Mouse (Mus musculus) kidney, embryonic 16.5 days (tissue): ENCODE measurements around the gene Trpc2. TPM values are rescaled to one million over a fixed set of nuclear protein-coding genes. Genes with fewer than 3 reads are reported as not detected.

Source experiments
- ATAC-seq: fragments of 200-750 bp; cut with Nextera tagmentation; 2 replicates; pipeline ENCODE4 v1.8.0; 2017; ENCODE audit warnings: moderate TSS enrichment; ENCODE audit not compliant: low FRiP score, low TSS enrichment
- H3K27ac ChIP-seq: fragments of 300-500 bp; sonication (generic); 2 replicates; pipeline ENCODE4 v1.5.1; 2014; ENCODE audit warnings: low read length
- H3K27me3 ChIP-seq: fragments of 300-500 bp; sonication (generic); 2 replicates; pipeline ENCODE4 v1.6.1; 2014; ENCODE audit warnings: low read length, control low read depth, mixed read lengths; ENCODE audit not compliant: insufficient read depth
- H3K36me3 ChIP-seq: fragments of 300-500 bp; sonication (generic); 2 replicates; pipeline ENCODE4 v1.6.1; 2014; ENCODE audit warnings: low read length, control low read depth, mixed read lengths; ENCODE audit not compliant: insufficient read depth
- H3K4me1 ChIP-seq: fragments of 300-500 bp; sonication (generic); 2 replicates; pipeline ENCODE4 v1.6.1; 2014; ENCODE audit warnings: low read length, control low read depth, mixed read lengths; ENCODE audit not compliant: insufficient read depth
- H3K4me2 ChIP-seq: fragments of 300-500 bp; sonication (generic); replicated peaks from 2 replicates; pipeline ENCODE4 v1.6.1; 2014; ENCODE audit warnings: low read depth, low read length
- H3K4me3 ChIP-seq: fragments of 300-500 bp; sonication (generic); 2 replicates; pipeline ENCODE4 v1.5.1; 2014; ENCODE audit warnings: mild to moderate bottlenecking, low read length
- H3K9ac ChIP-seq: fragments of 300-500 bp; sonication (generic); replicated peaks from 2 replicates; pipeline ENCODE4 v1.6.1; 2014; ENCODE audit warnings: low read length
- H3K9me3 ChIP-seq: fragments of 300-500 bp; sonication (generic); 2 replicates; pipeline ENCODE4 v1.6.1; 2016; ENCODE audit warnings: low read length, control low read depth
- WGBS: fragments of 180-500 bp; shearing (Covaris S2); extraction: QIAGEN DNeasy Blood & Tissue Kit; methylation state at CpG from one replicate; pipeline ENCODE4 v1.1.7; 2014; 5-methylcytosine and 5-hydroxymethylcytosine counted together
- polyA plus RNA-seq: library from polyadenylated mRNA; unstranded; fragments of >200 nt; fragmentation: Nextera tagmentation; extraction: Ambion mirVana; gene quantifications from 2 replicates; pipeline ENCODE4 v1.2.1, GENCODE M21; 2015

Trpc2 gene
- polyA plus RNA-seq, 1 experiment from 2014 or later, result 0.09 TPM

- H3K9me3 ChIP-seq, result no peaks in the 10 kb centered on the region
- peaks cover 23% of the 10 kb centered on the region for H3K4me1 ChIP-seq
- peak within 1 kb of the TSS; percentile 91 for H3K27ac ChIP-seq
- H3K27me3 ChIP-seq, result no peaks in the 10 kb centered on the region
- H3K4me3 ChIP-seq, result peak within 1 kb of the TSS; percentile 76
- peak; percentile 98 for ATAC-seq
- H3K4me2 ChIP-seq, result peak within 1 kb of the TSS; percentile 67
- peak within 1 kb of the TSS; percentile 78 for H3K9ac ChIP-seq
- WGBS, result under 1% methylated on average over 56 of the region's 56 CpGs
- H3K36me3 ChIP-seq, result peaks cover 5% of the 10 kb centered on the region; the same call in 1 of the 2 replicates
Measured at GRCm38 (mm10) chr7:102065046-102065891, 17.6 kb upstream of the Trpc2 start, which contains the start of the genes Rnf121, Xndc1 and Xntrpc. Gene Rnf121 (minus strand): TSS chr7:102065469. Gene Xndc1 (plus strand): TSS chr7:102065511. Gene Xntrpc (plus strand): TSS chr7:102065713.

GRCm38 (mm10) chr7:102066363-102066762, 16.6 kb upstream of the Trpc2 start:
- Histone ChIP-seq H3K36me3 (peaks cover 5% of the 10 kb centered on the region; the same call in 1 of the 2 replicates), H3K9me3 (no peaks in the 10 kb centered on the region), H3K4me1 (peaks cover 23% of the 10 kb centered on the region), H3K4me2 (peak overlapping the region; percentile 64), H3K4me3 (peak overlapping the region; percentile 76), H3K27ac (no peak overlapping the region), H3K9ac (peak overlapping the region; percentile 78), H3K27me3 (no peaks in the 10 kb centered on the region)
- ATAC-seq, result no peak
- WGBS, result 66% methylated on average over 6 of the region's 6 CpGs

- no peak overlapping the region for H3K4me3 ChIP-seq
- 0 out of 2 replicates have a peak, but pooled peaks have one; percentile 35 for ATAC-seq
- H3K4me2 ChIP-seq, result no peak overlapping the region
- no peaks in the 10 kb centered on the region for H3K27me3 ChIP-seq
- WGBS, result 84% methylated on average over 7 of the region's 7 CpGs
- no peak overlapping the region for H3K9ac ChIP-seq
- no peaks in the 10 kb centered on the region for H3K9me3 ChIP-seq
- H3K27ac ChIP-seq, result no peak overlapping the region
- no peaks in the 10 kb centered on the region for H3K4me1 ChIP-seq
- H3K36me3 ChIP-seq, result peaks cover 68% of the 10 kb centered on the region
Measured at GRCm38 (mm10) chr7:102076714-102077296, 6.1 kb upstream of the Trpc2 start.

GRCm38 (mm10) chr7:102078517-102078916, 4.4 kb upstream of the Trpc2 start:
- Histone ChIP-seq H3K9me3 (no peaks in the 10 kb centered on the region), H3K4me1 (no peaks in the 10 kb centered on the region), H3K4me2 (no peak overlapping the region), H3K27me3 (no peaks in the 10 kb centered on the region), H3K9ac (no peak overlapping the region), H3K36me3 (peaks cover 75% of the 10 kb centered on the region), H3K27ac (no peak overlapping the region), H3K4me3 (no peak overlapping the region)
- ATAC-seq, result no peak
- 76% methylated on average over 7 of the region's 7 CpGs for WGBS

- 85% methylated on average over 8 of the region's 8 CpGs for WGBS
- ATAC-seq, result no peak
Measured at GRCm38 (mm10) chr7:102080311-102080710, 2.6 kb upstream of the Trpc2 start.

GRCm38 (mm10) chr7:102081784-102082183, 1.1 kb upstream of the Trpc2 start:
- Histone ChIP-seq H3K4me3 (no peak overlapping the region), H3K4me2 (no peak overlapping the region), H3K9me3 (no peaks in the 10 kb centered on the region), H3K9ac (no peak overlapping the region), H3K27me3 (no peaks in the 10 kb centered on the region), H3K4me1 (no peaks in the 10 kb centered on the region), H3K27ac (no peak overlapping the region), H3K36me3 (peaks cover 63% of the 10 kb centered on the region)
- no peak for ATAC-seq
- 95% methylated on average over 5 of the region's 5 CpGs for WGBS

More at GRCm38 (mm10) chr7:102080311-102080710, 2.6 kb upstream of the Trpc2 start:
- Histone ChIP-seq H3K4me3 (no peak overlapping the region), H3K9me3 (no peaks in the 10 kb centered on the region), H3K4me1 (no peaks in the 10 kb centered on the region), H3K4me2 (no peak overlapping the region), H3K27ac (no peak overlapping the region), H3K9ac (no peak overlapping the region), H3K27me3 (no peaks in the 10 kb centered on the region), H3K36me3 (peaks cover 72% of the 10 kb centered on the region)

GRCm38 (mm10) chr7:102084041-102084696, 1.3 kb downstream of the Trpc2 start:
- Histone ChIP-seq H3K27ac (no peak overlapping the region), H3K27me3 (no peaks in the 10 kb centered on the region), H3K4me3 (no peak overlapping the region), H3K9ac (no peak overlapping the region), H3K4me2 (no peak overlapping the region), H3K4me1 (no peaks in the 10 kb centered on the region), H3K9me3 (no peaks in the 10 kb centered on the region), H3K36me3 (peaks cover 52% of the 10 kb centered on the region)
- no peak for ATAC-seq
- WGBS, result 88% methylated on average over 26 of the region's 26 CpGs

- Histone ChIP-seq H3K9me3 (no peaks in the 10 kb centered on the region), H3K4me2 (no peak overlapping the region), H3K27me3 (no peaks in the 10 kb centered on the region), H3K27ac (no peak overlapping the region), H3K9ac (no peak overlapping the region), H3K36me3 (peaks cover 28% of the 10 kb centered on the region), H3K4me1 (no peaks in the 10 kb centered on the region), H3K4me3 (no peak overlapping the region)
- no peak for ATAC-seq
- WGBS, result 86% methylated on average over 4 of the region's 4 CpGs
Measured at GRCm38 (mm10) chr7:102087336-102087735, 4.4 kb downstream of the Trpc2 start.

GRCm38 (mm10) chr7:102099760-102100661, 17.1 kb downstream of the Trpc2 start:
- H3K9ac ChIP-seq, result peak overlapping the region; percentile 54
- H3K9me3 ChIP-seq, result no peaks in the 10 kb centered on the region
- WGBS, result 2% methylated on average over 30 of the region's 30 CpGs
- peak overlapping the region; percentile 69 for H3K27ac ChIP-seq
- H3K27me3 ChIP-seq, result 0 out of 2 replicates have a peak, but pooled peaks cover 3% of the 10 kb centered on the region
- H3K36me3 ChIP-seq, result no peaks in the 10 kb centered on the region
- peak overlapping the region; percentile 44 for H3K4me3 ChIP-seq
- H3K4me2 ChIP-seq, result peak overlapping the region; percentile 69
- peaks cover 25% of the 10 kb centered on the region for H3K4me1 ChIP-seq
- ATAC-seq, result peak; percentile 83
